Mouse (Mus musculus): Measurements from ENCODE around the gene Cwc27. TPM values are rescaled to one million over a fixed set of nuclear protein-coding genes. Genes with fewer than 3 reads are reported as not detected.
A peak's percentile ranks its signal among the peaks of the same experiment; 100 is the strongest.

Gene Cwc27
- 10 to 100 TPM; 18.4 to 18.6 TPM for total RNA-seq (2021)

GRCm38 (mm10) chr13:104816635-104817571 is at the start of gene Cwc27:
Gene Cwc27, minus strand, starts transcription at chr13:104817142.
- intact Hi-C loops (cut with DNase I): loop anchor here (2.0 to 10.0 kb wide), 2 partner anchors 238 to 560 kb away; partner anchors contain the start of gene Rgs7bp
- DNase-seq (ENCODE audit: extremely low spot score in 1 of 2, low spot score in 2 of 2): peak; percentile 65 to 81

DNA sequence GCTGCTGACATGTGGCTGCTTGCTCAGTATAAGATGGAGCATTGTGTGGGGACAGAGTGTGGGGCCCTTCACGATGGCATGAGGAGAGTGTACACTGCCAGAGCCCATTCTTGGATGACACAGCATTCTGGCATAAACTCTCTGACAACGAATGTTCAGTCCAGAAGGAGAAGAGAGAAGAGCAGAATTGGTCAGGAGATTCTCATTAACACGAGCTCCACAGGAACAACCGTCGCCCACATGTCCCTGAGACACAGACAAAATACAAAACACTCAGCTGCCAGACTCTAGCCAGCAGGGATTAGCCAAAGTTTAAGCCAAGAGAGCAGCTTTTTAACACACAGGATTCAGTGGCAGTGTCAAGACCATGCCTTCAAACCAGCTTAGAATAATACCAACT is 49.8 kb upstream of the Cwc27 start:
- intact Hi-C loops (cut with DNase I): no loop called here

GRCm38 (mm10) chr13:104863127-104863979 is 46.4 kb upstream of the Cwc27 start, which contains the start of gene Shisal2b:
Gene Shisal2b, minus strand, starts transcription at chr13:104863893.
- peak in 1 of 2 experiments; percentile 31 for DNase-seq (ENCODE audit: extremely low spot score in 1 of 2, low spot score in 2 of 2)
- intact Hi-C loops (cut with DNase I): no loop called here

More for the DNA sequence above, 49.8 kb upstream of the Cwc27 start:
- no peak for DNase-seq (ENCODE audit: extremely low spot score in 1 of 2, low spot score in 2 of 2)

- intact Hi-C loops (cut with DNase I): no loop called here
- no peak for DNase-seq (ENCODE audit: extremely low spot score in 1 of 2, low spot score in 2 of 2)
Measured at GRCm38 (mm10) chr13:104853645-104854044, 36.7 kb upstream of the Cwc27 start.

DNA sequence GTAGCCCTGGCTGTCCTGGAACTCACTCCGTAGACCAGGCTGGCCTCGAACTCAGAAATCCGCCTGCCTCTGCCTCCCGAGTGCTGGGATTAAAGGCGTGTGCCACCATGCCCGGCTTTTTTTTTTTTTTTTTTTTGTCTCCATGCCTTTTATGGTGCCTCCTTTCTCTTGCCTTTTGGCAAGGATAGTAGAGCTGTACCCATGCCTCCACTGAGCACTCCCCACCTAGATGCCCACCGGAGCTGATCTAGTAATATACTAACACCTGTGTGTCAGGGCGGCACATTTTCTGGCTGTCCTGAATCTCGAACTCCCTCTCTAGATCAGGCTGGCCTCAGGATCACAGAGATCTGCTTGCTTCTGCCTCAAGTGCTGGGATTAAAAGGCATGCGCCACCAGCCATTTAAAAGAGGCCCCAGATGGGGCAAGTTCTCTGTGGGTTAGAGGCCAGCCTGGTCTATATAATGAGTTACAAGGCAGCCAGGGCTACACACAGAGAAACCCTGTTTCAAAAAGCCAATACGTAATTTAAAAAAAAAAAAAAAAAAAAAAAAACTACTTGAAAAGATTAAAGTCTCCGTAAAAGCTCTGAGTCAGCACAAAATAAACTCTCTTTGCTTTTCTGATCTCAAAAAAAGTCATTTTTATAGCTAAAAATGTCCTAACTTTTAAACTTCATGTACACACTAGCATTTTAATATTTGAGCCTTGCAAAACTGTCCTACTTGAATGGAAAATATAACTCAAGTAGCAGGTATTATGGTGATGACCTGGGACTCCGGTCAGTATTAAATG is 26.6 kb upstream of the Cwc27 start:
- no peak for DNase-seq (ENCODE audit: extremely low spot score in 1 of 2, low spot score in 2 of 2)
- intact Hi-C loops (cut with DNase I): no loop called here

GRCm38 (mm10) chr13:104841937-104842336 is 25.0 kb upstream of the Cwc27 start:
- intact Hi-C loops (cut with DNase I): no loop called here
- DNase-seq (ENCODE audit: extremely low spot score in 1 of 2, low spot score in 2 of 2): no peak

DNA sequence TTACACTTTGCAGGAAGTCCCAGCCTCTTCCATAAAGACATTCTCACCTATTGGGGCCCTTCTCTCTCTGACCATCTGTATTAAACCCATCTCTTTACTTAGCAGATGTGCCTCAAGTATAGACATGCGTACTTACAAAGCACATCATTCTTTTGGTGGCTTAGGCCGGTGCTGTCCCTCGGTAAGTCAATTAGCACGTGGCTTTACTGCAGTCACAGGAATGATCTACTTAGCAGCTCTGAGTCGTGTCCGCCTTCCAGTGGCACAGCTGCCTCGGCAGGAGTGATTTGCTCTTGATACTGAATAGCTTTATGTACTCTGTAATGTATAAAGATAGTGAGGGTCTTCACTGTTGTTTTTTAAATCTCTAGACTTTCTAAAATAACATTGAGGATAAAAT is 20.7 kb upstream of the Cwc27 start:
- intact Hi-C loops (cut with DNase I): no loop called here
- no peak for DNase-seq (ENCODE audit: extremely low spot score in 1 of 2, low spot score in 2 of 2)

- intact Hi-C loops (cut with DNase I): no loop called here
- no peak for DNase-seq (ENCODE audit: extremely low spot score in 1 of 2, low spot score in 2 of 2)
Measured at GRCm38 (mm10) chr13:104832811-104833210, 15.9 kb upstream of the Cwc27 start.

- intact Hi-C loops (cut with DNase I): no loop called here
- DNase-seq (ENCODE audit: extremely low spot score in 1 of 2, low spot score in 2 of 2): no peak
Measured at GRCm38 (mm10) chr13:104825470-104825869, 8.5 kb upstream of the Cwc27 start.

DNA sequence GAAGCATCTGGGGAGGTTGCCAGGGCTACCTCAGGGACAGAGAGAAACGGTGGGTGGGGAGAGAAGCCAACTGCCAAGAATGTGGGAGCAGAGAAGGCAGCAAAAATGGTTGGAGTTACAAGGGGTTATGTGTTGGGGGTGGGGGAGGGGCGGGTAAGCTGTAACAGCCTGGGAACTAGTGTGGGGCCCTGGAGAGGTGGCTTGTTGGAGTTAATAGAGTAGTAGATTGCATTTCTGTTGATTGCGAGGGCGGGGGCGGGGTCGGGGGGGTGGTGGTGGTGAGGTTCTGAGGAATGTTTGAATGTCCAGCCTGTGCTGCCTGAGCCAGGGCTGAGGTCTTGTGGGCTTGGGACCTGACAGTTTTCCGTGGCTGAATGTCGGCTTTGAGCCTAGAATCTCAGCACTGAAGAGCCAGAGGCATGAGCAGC is 5.5 kb upstream of the Cwc27 start:
- no peak for DNase-seq (ENCODE audit: extremely low spot score in 1 of 2, low spot score in 2 of 2)
- intact Hi-C loops (cut with DNase I): no loop called here

DNA sequence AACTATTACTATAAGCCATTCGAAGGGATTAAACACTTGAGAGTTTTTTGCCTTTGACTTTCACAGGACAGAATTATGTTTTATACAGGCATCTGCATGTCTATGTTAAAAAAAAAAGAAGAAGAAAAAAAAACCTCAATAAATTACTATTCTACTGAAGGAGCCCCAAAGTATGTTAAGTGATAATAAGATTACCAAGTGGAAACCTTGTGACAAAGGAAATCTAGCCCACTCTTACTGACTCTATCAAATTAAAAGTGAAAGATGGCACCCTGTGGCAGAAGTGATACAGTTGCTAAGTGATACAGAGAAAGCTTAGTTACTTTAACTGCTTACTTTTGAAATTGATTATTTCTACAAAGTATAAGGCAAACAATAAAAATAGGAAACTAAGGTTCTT is 5.0 kb upstream of the Cwc27 start:
- no peak for DNase-seq (ENCODE audit: extremely low spot score in 1 of 2, low spot score in 2 of 2)
- intact Hi-C loops (cut with DNase I): no loop called here

GRCm38 (mm10) chr13:104821192-104821591 is 4.2 kb upstream of the Cwc27 start:
- no peak for DNase-seq (ENCODE audit: extremely low spot score in 1 of 2, low spot score in 2 of 2)
- intact Hi-C loops (cut with DNase I): no loop called here

DNA sequence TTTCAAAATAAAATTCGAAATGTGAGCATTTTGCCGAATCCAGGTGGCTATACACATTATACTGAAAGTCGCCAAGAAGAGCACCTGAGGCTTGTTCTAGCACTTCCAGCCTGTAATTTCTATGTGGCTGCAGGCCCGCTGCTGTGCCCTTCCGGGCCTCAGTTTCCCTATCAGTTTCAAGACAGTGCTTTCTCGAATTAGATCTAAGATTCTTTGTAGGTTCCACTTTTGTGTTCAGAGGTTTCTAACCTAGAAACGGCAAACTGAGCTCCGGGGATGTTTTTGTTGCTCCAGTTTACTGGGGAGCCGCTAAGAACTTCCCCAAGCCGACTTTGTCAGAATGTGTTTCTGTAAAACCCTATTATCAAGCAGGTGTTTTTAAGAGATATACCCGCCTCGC is 754 bp upstream of the Cwc27 start:
- DNase-seq (ENCODE audit: extremely low spot score in 1 of 2, low spot score in 2 of 2): no peak
- intact Hi-C loops (cut with DNase I): loop anchor here (2.0 to 10.0 kb wide), 2 partner anchors 237 to 559 kb away; partner anchors contain the start of gene Rgs7bp

- DNase-seq (ENCODE audit: extremely low spot score in 1 of 2, low spot score in 2 of 2): no peak
Measured at GRCm38 (mm10) chr13:104816270-104816634, 690 bp downstream of the Cwc27 start.

GRCm38 (mm10) chr13:104805681-104806080 is 11.3 kb downstream of the Cwc27 start:
- DNase-seq (ENCODE audit: extremely low spot score in 1 of 2, low spot score in 2 of 2): peak in 1 of 2 experiments; percentile 40
- intact Hi-C loops (cut with DNase I): loop anchor here (2.0 kb wide), 1 partner anchor 131 kb away; no protein-coding TSS in a partner anchor

More at GRCm38 (mm10) chr13:104816270-104816634, 690 bp downstream of the Cwc27 start:
- intact Hi-C loops (cut with DNase I): loop anchor here (2.0 to 10.0 kb wide), 2 partner anchors 239 to 561 kb away; partner anchors contain the start of gene Rgs7bp

DNA sequence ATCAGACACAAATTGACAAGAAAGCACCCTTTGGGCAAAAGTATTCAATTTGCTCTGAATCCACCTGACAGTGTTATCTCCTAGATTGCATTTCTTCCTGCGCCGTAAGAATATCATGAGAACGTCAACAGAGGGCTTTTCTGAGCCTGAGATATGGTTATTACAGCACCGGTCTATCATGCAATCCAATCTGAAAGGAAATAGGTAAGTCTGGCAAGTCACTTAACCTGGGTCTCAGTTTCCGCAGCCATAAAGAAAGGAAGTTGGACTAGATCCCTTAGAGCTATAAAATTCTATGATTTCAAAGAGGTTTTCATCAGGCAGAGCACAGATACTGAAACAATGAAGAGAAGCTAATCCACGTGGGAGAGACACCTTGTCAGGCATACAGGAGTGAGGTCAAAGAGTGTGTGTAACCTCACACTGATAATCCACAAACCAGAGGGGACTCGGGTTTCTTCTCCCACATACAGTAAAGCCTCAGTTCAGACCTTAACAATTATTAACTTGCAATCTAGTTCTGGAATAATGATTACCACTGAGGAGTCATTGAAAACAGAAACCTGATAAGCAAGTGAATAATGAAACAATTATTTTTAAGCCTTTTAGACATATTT is 17.3 kb downstream of the Cwc27 start:
- DNase-seq (ENCODE audit: extremely low spot score in 1 of 2, low spot score in 2 of 2): no peak
- intact Hi-C loops (cut with DNase I): no loop called here

DNA sequence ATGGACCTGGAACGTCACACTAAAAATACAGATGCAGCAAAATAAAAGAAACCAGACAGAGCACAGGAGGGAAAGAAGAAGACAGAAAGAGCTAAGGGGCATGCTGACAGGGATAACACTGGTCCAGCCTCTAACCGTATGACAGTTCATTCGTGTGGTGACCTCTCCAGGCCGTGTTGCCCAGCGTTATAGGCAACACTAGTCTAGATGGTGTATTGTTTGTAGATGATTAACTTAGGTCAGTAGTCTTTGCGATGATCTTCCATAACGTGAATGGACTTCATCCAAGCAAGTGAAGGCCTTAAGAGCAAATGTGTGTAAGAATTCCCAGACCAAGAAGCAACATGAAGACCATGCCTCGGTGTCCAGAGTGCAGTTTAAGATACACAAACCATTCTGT is 17.9 kb downstream of the Cwc27 start:
- intact Hi-C loops (cut with DNase I): no loop called here
- DNase-seq (ENCODE audit: extremely low spot score in 1 of 2, low spot score in 2 of 2): no peak

DNA sequence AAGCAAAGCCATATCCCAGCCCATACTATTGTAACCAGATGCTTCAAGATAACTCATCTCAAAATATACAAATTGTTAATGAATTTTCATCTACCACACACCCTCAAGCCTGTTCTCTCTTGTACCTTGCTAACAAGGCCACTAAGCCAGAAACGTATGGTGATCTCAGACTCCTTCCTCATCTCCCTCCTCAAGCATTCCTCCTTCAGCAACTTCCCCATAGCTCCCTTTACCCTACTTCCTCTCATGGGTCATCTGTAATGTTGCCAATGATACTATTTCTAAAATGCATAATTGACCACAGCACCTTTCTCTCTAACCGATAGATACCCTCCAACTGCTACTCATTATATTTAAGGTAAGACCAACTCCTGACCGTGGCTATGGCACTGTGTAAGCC is 22.5 kb downstream of the Cwc27 start:
- intact Hi-C loops (cut with DNase I): no loop called here

More for the DNA sequence above, 22.5 kb downstream of the Cwc27 start:
- DNase-seq (ENCODE audit: extremely low spot score in 1 of 2, low spot score in 2 of 2): no peak

Data from left cerebral cortex, postnatal 10 days (tissue).